Mouse (Mus musculus) stomach, postnatal 0 days (tissue): Measurements from ENCODE around the gene Lctl. TPM values are rescaled to one million over a fixed set of nuclear protein-coding genes. Genes with fewer than 3 reads are reported as not detected.
A peak's percentile ranks its signal among the peaks of the same experiment; 100 is the strongest.

Experiments used
- ATAC-seq: fragments of 200-750 bp; cut with Nextera tagmentation; 2 replicates; pipeline ENCODE4 v1.8.0; 2017; ENCODE audit not compliant: low FRiP score, low TSS enrichment
- DNase-seq: peaks from one replicate; pipeline ENCODE4 v3.0.0-alpha.2; 2016; ENCODE audit warnings: low spot score
- H3K27ac ChIP-seq: fragments of 300-500 bp; sonication (generic); replicated peaks from 2 replicates; pipeline ENCODE4 v1.5.1; 2014; ENCODE audit warnings: mild to moderate bottlenecking, control low read depth
- H3K27me3 ChIP-seq: fragments of 300-500 bp; sonication (generic); 2 replicates; pipeline ENCODE4 v1.6.1; 2014; ENCODE audit warnings: low read length; ENCODE audit not compliant: control insufficient read depth, insufficient read depth
- H3K36me3 ChIP-seq: fragments of 300-500 bp; sonication (generic); 2 replicates; pipeline ENCODE4 v1.6.1; 2014; ENCODE audit warnings: low read length, mixed read lengths; ENCODE audit not compliant: control insufficient read depth, insufficient read depth
- H3K4me1 ChIP-seq: fragments of 300-500 bp; sonication (generic); replicated peaks from 2 replicates; pipeline ENCODE4 v1.6.1; 2014; ENCODE audit warnings: antibody characterized with exemption; ENCODE audit not compliant: control insufficient read depth, insufficient read depth
- H3K4me2 ChIP-seq: fragments of 300-500 bp; sonication (generic); replicated peaks from 2 replicates; pipeline ENCODE4 v1.6.1; 2014; ENCODE audit warnings: low read depth, mild to moderate bottlenecking, control low read depth, moderate library complexity
- H3K4me3 ChIP-seq: fragments of 300-500 bp; sonication (generic); 2 replicates; pipeline ENCODE4 v1.5.1; 2014; ENCODE audit warnings: low read depth, low read length, control low read depth
- H3K9ac ChIP-seq: fragments of 300-500 bp; sonication (generic); 2 replicates; pipeline ENCODE4 v1.6.1; 2014; ENCODE audit warnings: mild to moderate bottlenecking, low read length, control low read depth, mixed read lengths
- H3K9me3 ChIP-seq: fragments of 300-500 bp; sonication (generic); 2 replicates; pipeline ENCODE4 v1.6.1; 2016; ENCODE audit warnings: low read length; ENCODE audit not compliant: control insufficient read depth
- CTCF ChIP-seq: IDR thresholded peaks from 2 replicates; pipeline ENCODE4 v1.5.1; 2016; ENCODE audit warnings: antibody characterized with exemption, low read depth, mild to moderate bottlenecking, moderate library complexity
- EP300 ChIP-seq: optimal IDR thresholded peaks from 2 replicates; pipeline ENCODE3; 2016; ENCODE audit warnings: antibody characterized with exemption
- WGBS: fragments of 180-500 bp; shearing (Covaris S2); extraction: QIAGEN DNeasy Blood & Tissue Kit; methylation state at CpG from one replicate; pipeline ENCODE4 v1.1.7; 2014; 5-methylcytosine and 5-hydroxymethylcytosine counted together
- polyA plus RNA-seq: library from polyadenylated mRNA; unstranded; fragments of >200 nt; fragmentation: Nextera tagmentation; extraction: Ambion mirVana; gene quantifications from 2 replicates; pipeline ENCODE4 v1.2.1, GENCODE M21; 2015

The Lctl gene
- polyA plus RNA-seq, 1 experiment from 2014 or later = 0.13 TPM

- Histone ChIP-seq H3K36me3 (peaks cover 21% of the 10 kb centered on the region), H3K27me3 (no peaks in the 10 kb centered on the region), H3K4me3 (peak within 1 kb of the TSS; percentile 85), H3K4me2 (peak within 1 kb of the TSS; percentile 80), H3K27ac (peak within 1 kb of the TSS; percentile 86), H3K9me3 (no peaks in the 10 kb centered on the region), H3K4me1 (0 out of 2 replicates have a peak, but pooled peaks cover 3% of the 10 kb centered on the region), H3K9ac (peak within 1 kb of the TSS; percentile 90)
- DNase-seq = peak; percentile 82
- TF ChIP-seq CTCF (peak; percentile 53), EP300 (peak; percentile 98)
- peak; percentile 86 for ATAC-seq
- whole genome bisulfite sequencing = under 1% methylated on average over 42 of the region's 42 CpGs
Measured at GRCm38 (mm10) chr9:64172816-64173665, 56.1 kb downstream of the Lctl start, which contains the start of the genes Zwilch and Rpl4. Zwilch (minus strand) TSS chr9:64173104. Rpl4 (plus strand) TSS chr9:64173375.

GRCm38 (mm10) chr9:64173666-64174220 lies 56.8 kb downstream of the Lctl start:
- Histone ChIP-seq H3K36me3 (peaks cover 24% of the 10 kb centered on the region), H3K9ac (peak overlapping the region; percentile 90), H3K9me3 (no peaks in the 10 kb centered on the region), H3K4me3 (peak overlapping the region; percentile 85), H3K4me1 (0 out of 2 replicates have a peak, but pooled peaks cover 3% of the 10 kb centered on the region), H3K4me2 (peak overlapping the region; percentile 80), H3K27ac (peak overlapping the region; percentile 84), H3K27me3 (no peaks in the 10 kb centered on the region)
- DNase-seq (no peak), ATAC-seq (no peak)
- under 1% methylated on average over 16 of the region's 16 CpGs for WGBS
- TF ChIP-seq CTCF = no peak
- TF ChIP-seq EP300 = no peak

DNA sequence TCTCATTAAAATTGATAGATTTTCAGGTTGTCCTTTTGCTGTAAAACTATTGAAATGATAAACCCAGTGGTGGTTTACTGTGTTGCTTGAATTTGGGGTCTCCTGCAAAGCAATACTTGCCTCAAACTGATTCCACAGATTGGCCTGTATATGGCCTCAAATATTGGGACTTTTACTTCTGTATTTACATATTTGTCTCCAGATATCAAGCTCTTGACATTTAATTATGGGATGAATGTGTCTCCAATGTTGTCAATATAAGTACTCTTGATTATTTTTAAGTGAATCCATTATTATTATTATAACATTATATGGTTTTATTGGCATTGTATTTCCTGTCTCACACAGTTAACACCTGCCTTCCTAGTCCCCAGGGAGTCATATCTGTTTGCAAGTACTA lies 57.4 kb downstream of the Lctl start:
- Histone ChIP-seq H3K4me1 (0 out of 2 replicates have a peak, but pooled peaks cover 3% of the 10 kb centered on the region), H3K27ac (no peak overlapping the region), H3K4me2 (peak overlapping the region; percentile 80), H3K27me3 (no peaks in the 10 kb centered on the region), H3K9ac (peak overlapping the region; percentile 90; the same call in 1 of the 2 replicates), H3K4me3 (peak overlapping the region; percentile 85), H3K36me3 (peaks cover 24% of the 10 kb centered on the region), H3K9me3 (no peaks in the 10 kb centered on the region)
- DNase-seq (no peak), ATAC-seq (no peak)
- TF ChIP-seq CTCF (no peak), EP300 (no peak)

DNA sequence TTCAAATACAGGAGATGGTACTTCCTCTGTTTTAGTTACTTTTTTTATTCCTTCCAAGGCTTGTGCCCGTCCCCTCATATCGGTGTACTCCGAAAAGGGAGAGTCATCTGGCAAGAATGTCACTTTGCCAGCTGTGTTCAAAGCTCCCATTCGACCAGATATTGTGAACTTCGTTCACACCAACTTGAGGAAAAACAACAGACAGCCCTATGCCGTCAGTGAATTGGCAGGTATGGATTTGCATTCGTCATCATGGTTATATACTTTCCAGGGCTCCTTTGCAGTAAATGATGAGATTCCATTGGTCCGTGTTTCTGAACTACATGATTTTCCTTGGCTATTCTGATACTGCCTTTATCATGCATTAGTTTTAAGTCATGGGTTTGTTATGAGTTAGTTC lies 57.8 kb downstream of the Lctl start:
- ATAC-seq (no peak), DNase-seq (no peak)
- 0 out of 2 replicates have a peak, but pooled peaks cover 3% of the 10 kb centered on the region for H3K4me1 ChIP-seq
- H3K27ac ChIP-seq = no peak overlapping the region
- WGBS = 45% methylated on average over 8 of the region's 8 CpGs
- TF ChIP-seq EP300 (no peak), CTCF (no peak)
- H3K9ac ChIP-seq = no peak overlapping the region
- H3K4me3 ChIP-seq = peak overlapping the region; percentile 85; the same call in 1 of the 2 replicates
- H3K36me3 ChIP-seq = peaks cover 24% of the 10 kb centered on the region
- H3K9me3 ChIP-seq = no peaks in the 10 kb centered on the region
- peak overlapping the region; percentile 80 for H3K4me2 ChIP-seq
- no peaks in the 10 kb centered on the region for H3K27me3 ChIP-seq

GRCm38 (mm10) chr9:64175378-64175777 lies 58.4 kb downstream of the Lctl start:
- Histone ChIP-seq H3K27me3 (no peaks in the 10 kb centered on the region), H3K4me1 (0 out of 2 replicates have a peak, but pooled peaks cover 3% of the 10 kb centered on the region), H3K9me3 (no peaks in the 10 kb centered on the region), H3K36me3 (peaks cover 24% of the 10 kb centered on the region), H3K4me2 (no peak overlapping the region), H3K27ac (no peak overlapping the region), H3K4me3 (no peak overlapping the region), H3K9ac (no peak overlapping the region)
- no peak for ATAC-seq
- DNase-seq = no peak
- TF ChIP-seq CTCF (no peak), EP300 (no peak)
- 78% methylated on average over 11 of the region's 11 CpGs for WGBS
